Mouse (Mus musculus) hindbrain, embryonic 13.5 days (tissue): ENCODE measurements around the gene Kif9. TPM values are rescaled to one million over a fixed set of nuclear protein-coding genes. Genes with fewer than 3 reads are reported as not detected.
A peak's percentile ranks its signal among the peaks of the same experiment; 100 is the strongest.

ENCODE experiments used
- ATAC-seq: fragments of 200-750 bp; cut with Nextera tagmentation; 2 replicates; pipeline ENCODE4 v1.8.0; 2017; ENCODE audit warnings: moderate TSS enrichment; ENCODE audit not compliant: low FRiP score
- H3K27ac ChIP-seq: fragments of 300-500 bp; sonication (generic); 2 replicates; pipeline ENCODE4 v1.5.1; 2015; ENCODE audit warnings: inconsistent platforms, mild to moderate bottlenecking, moderate library complexity
- H3K27me3 ChIP-seq: fragments of 300-500 bp; sonication (generic); 2 replicates; pipeline ENCODE4 v1.6.1; 2015; ENCODE audit warnings: mild to moderate bottlenecking, inconsistent platforms
- H3K36me3 ChIP-seq: fragments of 300-500 bp; sonication (generic); 2 replicates; pipeline ENCODE4 v1.6.1; 2015; ENCODE audit warnings: mild to moderate bottlenecking, inconsistent platforms
- H3K4me1 ChIP-seq: fragments of 300-500 bp; sonication (generic); replicated peaks from 2 replicates; pipeline ENCODE4 v1.6.1; 2015; ENCODE audit warnings: inconsistent platforms
- H3K4me2 ChIP-seq: fragments of 300-500 bp; sonication (generic); 2 replicates; pipeline ENCODE4 v1.6.1; 2015; ENCODE audit warnings: inconsistent platforms, mild to moderate bottlenecking, moderate library complexity
- H3K4me3 ChIP-seq: fragments of 300-500 bp; sonication (generic); 2 replicates; pipeline ENCODE4 v1.5.1; 2015; ENCODE audit warnings: mild to moderate bottlenecking, inconsistent platforms
- H3K9ac ChIP-seq: fragments of 300-500 bp; sonication (generic); 2 replicates; pipeline ENCODE4 v1.6.1; 2015; ENCODE audit warnings: mild to moderate bottlenecking, inconsistent platforms
- H3K9me3 ChIP-seq: fragments of 300-500 bp; sonication (generic); 2 replicates; pipeline ENCODE4 v1.6.1; 2016; ENCODE audit warnings: inconsistent platforms
- WGBS: fragments of 180-500 bp; shearing (Covaris S2); methylation state at CpG from one replicate; pipeline ENCODE4 v1.1.7; 2015; 5-methylcytosine and 5-hydroxymethylcytosine counted together
- polyA plus RNA-seq: library from polyadenylated mRNA; unstranded; fragments of >200 nt; fragmentation: Nextera tagmentation; extraction: Ambion mirVana; gene quantifications from 2 replicates; pipeline ENCODE4 v1.2.1, GENCODE M21; 2015

The Kif9 gene
- polyA plus RNA-seq, 1 experiment from 2014 or later, result 6.2 TPM

GRCm38 (mm10) chr9:110531151-110531791, 54.5 kb downstream of the Kif9 start:
- H3K9me3 ChIP-seq, result no peaks in the 10 kb centered on the region
- ATAC-seq, result no peak
- H3K4me1 ChIP-seq, result peaks cover 38% of the 10 kb centered on the region
- no peaks in the 10 kb centered on the region for H3K27me3 ChIP-seq
- H3K4me3 ChIP-seq, result peak overlapping the region; percentile 98
- no peaks in the 10 kb centered on the region for H3K36me3 ChIP-seq
- peak overlapping the region; percentile 44 for H3K27ac ChIP-seq
- 29% methylated on average over 6 of the region's 6 CpGs for WGBS
- H3K9ac ChIP-seq, result peak overlapping the region; percentile 56
- peak overlapping the region; percentile 55 for H3K4me2 ChIP-seq

GRCm38 (mm10) chr9:110531914-110532489, 55.2 kb downstream of the Kif9 start:
- H3K9ac ChIP-seq, result peak overlapping the region; percentile 100
- peaks cover 38% of the 10 kb centered on the region for H3K4me1 ChIP-seq
- no peaks in the 10 kb centered on the region for H3K9me3 ChIP-seq
- peak overlapping the region; percentile 98 for H3K4me3 ChIP-seq
- peak overlapping the region; percentile 55 for H3K4me2 ChIP-seq
- no peaks in the 10 kb centered on the region for H3K36me3 ChIP-seq
- no peaks in the 10 kb centered on the region for H3K27me3 ChIP-seq
- WGBS, result under 1% methylated on average over 49 of the region's 53 CpGs
- H3K27ac ChIP-seq, result peak overlapping the region; percentile 100
- peak; percentile 99 for ATAC-seq

GRCm38 (mm10) chr9:110532538-110533291, 56.0 kb downstream of the Kif9 start, which contains the start of gene Setd2:
TSS of gene Setd2 (plus strand) at chr9:110532597.
- peak within 1 kb of the TSS; percentile 98 for H3K4me3 ChIP-seq
- WGBS, result 0% methylated on average over 80 of the region's 109 CpGs
- H3K4me1 ChIP-seq, result peaks cover 38% of the 10 kb centered on the region
- H3K4me2 ChIP-seq, result peak within 1 kb of the TSS; percentile 81
- no peaks in the 10 kb centered on the region for H3K9me3 ChIP-seq
- H3K36me3 ChIP-seq, result no peaks in the 10 kb centered on the region
- ATAC-seq, result peak; percentile 77
- peak within 1 kb of the TSS; percentile 100 for H3K27ac ChIP-seq
- H3K27me3 ChIP-seq, result no peaks in the 10 kb centered on the region
- H3K9ac ChIP-seq, result peak within 1 kb of the TSS; percentile 100

GRCm38 (mm10) chr9:110533645-110534044, 56.9 kb downstream of the Kif9 start:
- H3K27me3 ChIP-seq, result no peaks in the 10 kb centered on the region
- peak overlapping the region; percentile 81 for H3K4me2 ChIP-seq
- peak overlapping the region; percentile 100; the same call in 1 of the 2 replicates for H3K27ac ChIP-seq
- WGBS, result 40% methylated on average over 5 of the region's 5 CpGs
- no peak for ATAC-seq
- H3K9ac ChIP-seq, result peak overlapping the region; percentile 100
- no peaks in the 10 kb centered on the region for H3K36me3 ChIP-seq
- no peaks in the 10 kb centered on the region for H3K9me3 ChIP-seq
- peak overlapping the region; percentile 98 for H3K4me3 ChIP-seq
- peaks cover 38% of the 10 kb centered on the region for H3K4me1 ChIP-seq

DNA sequence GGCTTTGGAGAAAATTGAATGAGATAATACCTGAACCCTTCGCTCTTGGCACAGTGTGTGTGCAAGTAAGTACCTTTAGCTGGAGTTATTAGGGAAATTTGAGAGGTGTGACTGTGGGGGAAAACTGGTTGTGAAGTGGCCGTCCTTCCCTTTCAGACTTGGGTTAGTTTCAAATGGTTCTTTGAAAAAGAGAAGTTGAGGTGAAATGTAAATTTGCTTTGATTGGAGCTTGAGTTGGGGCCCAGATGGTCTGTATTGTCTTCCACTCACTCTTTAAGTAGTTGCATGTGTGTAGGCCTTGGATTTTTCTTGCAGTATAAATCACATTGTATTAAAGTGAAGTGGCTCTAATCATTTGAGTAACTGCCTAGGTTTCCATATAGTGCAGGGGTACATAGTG, 58.4 kb downstream of the Kif9 start:
- H3K4me2 ChIP-seq, result peak overlapping the region; percentile 81
- WGBS, result 76% methylated on average over 2 of the region's 2 CpGs
- no peak for ATAC-seq
- no peaks in the 10 kb centered on the region for H3K27me3 ChIP-seq
- peak overlapping the region; percentile 15; the same call in 1 of the 2 replicates for H3K9ac ChIP-seq
- peaks cover 38% of the 10 kb centered on the region for H3K4me1 ChIP-seq
- H3K36me3 ChIP-seq, result no peaks in the 10 kb centered on the region
- no peaks in the 10 kb centered on the region for H3K9me3 ChIP-seq
- H3K4me3 ChIP-seq, result no peak overlapping the region
- no peak overlapping the region for H3K27ac ChIP-seq

DNA sequence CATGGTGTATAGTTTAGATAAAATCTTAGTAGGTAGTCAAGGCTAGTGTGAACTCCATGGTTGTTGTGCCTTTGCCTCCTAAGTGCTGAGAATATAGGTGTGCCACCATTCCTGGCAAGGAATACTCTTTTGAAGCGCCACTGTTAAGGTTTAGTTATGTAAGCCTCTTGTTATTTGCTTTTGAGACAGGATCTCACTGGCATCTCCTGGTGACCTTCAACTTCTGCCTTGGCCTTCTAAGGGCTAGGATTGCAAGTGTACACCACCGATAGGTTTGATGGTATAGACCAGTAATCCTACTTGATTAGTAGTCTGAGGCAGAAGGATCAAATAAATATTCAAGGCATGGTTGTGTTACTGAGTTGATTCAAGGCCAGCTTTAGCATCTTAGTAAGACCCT, 59.9 kb downstream of the Kif9 start:
- no peak overlapping the region for H3K4me3 ChIP-seq
- H3K4me2 ChIP-seq, result no peak overlapping the region
- H3K4me1 ChIP-seq, result peaks cover 31% of the 10 kb centered on the region
- no peaks in the 10 kb centered on the region for H3K36me3 ChIP-seq
- H3K9ac ChIP-seq, result no peak overlapping the region
- no peak overlapping the region for H3K27ac ChIP-seq
- no peaks in the 10 kb centered on the region for H3K9me3 ChIP-seq
- ATAC-seq, result no peak
- H3K27me3 ChIP-seq, result no peaks in the 10 kb centered on the region
- WGBS, result 92% methylated on average over 2 of the region's 2 CpGs

DNA sequence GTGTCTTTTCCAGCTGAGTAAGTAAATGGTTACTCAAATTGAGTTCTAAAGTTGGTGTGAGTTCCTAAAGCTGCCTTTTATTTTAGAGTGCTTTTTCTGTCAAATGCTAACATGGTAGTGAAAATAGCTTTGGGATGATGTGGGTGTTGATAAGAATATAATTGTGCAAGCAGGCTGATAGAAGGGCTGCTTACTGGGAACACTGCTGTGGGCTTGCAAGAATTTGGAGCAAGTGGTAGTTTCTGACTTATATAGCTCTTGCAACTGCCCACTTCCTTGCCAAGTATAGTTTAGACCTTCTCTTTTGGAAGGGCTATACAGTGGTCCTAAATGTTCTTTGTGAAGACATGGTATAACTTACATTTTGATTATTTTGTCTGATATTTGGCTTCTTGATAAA, 61.8 kb downstream of the Kif9 start:
- H3K27me3 ChIP-seq, result no peaks in the 10 kb centered on the region
- no peaks in the 10 kb centered on the region for H3K9me3 ChIP-seq
- H3K4me3 ChIP-seq, result no peak overlapping the region
- ATAC-seq, result no peak
- H3K9ac ChIP-seq, result no peak overlapping the region
- no peak overlapping the region for H3K4me2 ChIP-seq
- no peak overlapping the region for H3K27ac ChIP-seq
- H3K36me3 ChIP-seq, result no peaks in the 10 kb centered on the region
- peaks cover 30% of the 10 kb centered on the region for H3K4me1 ChIP-seq

- H3K4me2 ChIP-seq, result no peak overlapping the region
- no peak for ATAC-seq
- H3K9me3 ChIP-seq, result no peaks in the 10 kb centered on the region
- H3K4me1 ChIP-seq, result peaks cover 2% of the 10 kb centered on the region; the same call in 1 of the 2 replicates
- no peak overlapping the region for H3K4me3 ChIP-seq
- WGBS, result 92% methylated on average over 4 of the region's 4 CpGs
- no peaks in the 10 kb centered on the region for H3K27me3 ChIP-seq
- H3K9ac ChIP-seq, result no peak overlapping the region
- no peak overlapping the region for H3K27ac ChIP-seq
- no peaks in the 10 kb centered on the region; the same call in 1 of the 2 replicates for H3K36me3 ChIP-seq
These were observed 65.2 kb downstream of the Kif9 start for GRCm38 (mm10) chr9:110541988-110542387.

DNA sequence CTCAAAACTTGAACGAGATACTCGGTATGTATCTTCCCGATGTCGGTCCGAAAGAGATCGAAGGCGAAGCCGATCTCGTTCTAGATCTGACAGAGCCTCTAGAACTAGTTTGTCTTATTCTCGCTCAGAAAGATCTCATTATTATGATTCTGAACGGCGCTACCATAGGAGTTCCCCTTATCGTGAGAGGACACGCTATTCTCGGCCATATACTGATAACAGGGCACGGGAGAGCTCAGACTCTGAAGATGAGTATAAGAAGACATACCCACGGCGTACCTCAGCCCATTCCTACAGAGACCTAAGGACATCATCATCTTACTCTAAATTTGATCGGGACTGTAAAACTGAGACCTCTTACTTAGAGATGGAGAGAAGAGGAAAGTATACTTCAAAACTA, 71.5 kb downstream of the Kif9 start:
- H3K27me3 ChIP-seq, result no peaks in the 10 kb centered on the region
- H3K9ac ChIP-seq, result no peak overlapping the region
- ATAC-seq, result no peak
- 98% methylated on average over 19 of the region's 19 CpGs for WGBS
- no peak overlapping the region for H3K27ac ChIP-seq
- H3K9me3 ChIP-seq, result no peaks in the 10 kb centered on the region
- H3K4me1 ChIP-seq, result no peaks in the 10 kb centered on the region; the same call in 1 of the 2 replicates
- H3K4me2 ChIP-seq, result no peak overlapping the region
- H3K4me3 ChIP-seq, result no peak overlapping the region
- peaks cover 57% of the 10 kb centered on the region for H3K36me3 ChIP-seq

- Histone ChIP-seq H3K9me3 (no peaks in the 10 kb centered on the region), H3K4me2 (no peak overlapping the region), H3K36me3 (peaks cover 61% of the 10 kb centered on the region), H3K27ac (no peak overlapping the region), H3K9ac (no peak overlapping the region), H3K4me1 (no peaks in the 10 kb centered on the region), H3K4me3 (no peak overlapping the region), H3K27me3 (no peaks in the 10 kb centered on the region)
- no peak for ATAC-seq
These were observed 91.6 kb downstream of the Kif9 start for GRCm38 (mm10) chr9:110568309-110568708.
